Mouse (Mus musculus) heart, embryonic 12.5 days (tissue): ENCODE results near the gene Zranb1. TPM values are rescaled to one million over a fixed set of nuclear protein-coding genes. Genes with fewer than 3 reads are reported as not detected.

Source experiments
- ATAC-seq: fragments of 200-750 bp; cut with Nextera tagmentation; 2 replicates; pipeline ENCODE4 v1.8.0; 2017; ENCODE audit warnings: moderate TSS enrichment, moderate library complexity; ENCODE audit not compliant: insufficient number of reproducible peaks, low FRiP score
- H3K27ac ChIP-seq: fragments of 300-500 bp; sonication (generic); 2 replicates; pipeline ENCODE4 v1.5.1; 2016; ENCODE audit warnings: mild to moderate bottlenecking, moderate library complexity; ENCODE audit not compliant: poor library complexity, severe bottlenecking
- H3K27me3 ChIP-seq: fragments of 300-500 bp; sonication (generic); replicated peaks from 2 replicates; pipeline ENCODE4 v1.6.1; 2016; ENCODE audit warnings: mild to moderate bottlenecking, moderate library complexity
- H3K36me3 ChIP-seq: fragments of 300-500 bp; sonication (generic); 2 replicates; pipeline ENCODE4 v1.6.1; 2016; ENCODE audit warnings: mild to moderate bottlenecking, moderate library complexity
- H3K4me1 ChIP-seq: fragments of 300-500 bp; sonication (generic); replicated peaks from 2 replicates; pipeline ENCODE4 v1.6.1; 2016; ENCODE audit warnings: mild to moderate bottlenecking
- H3K4me2 ChIP-seq: fragments of 300-500 bp; sonication (generic); 2 replicates; pipeline ENCODE4 v1.6.1; 2016; ENCODE audit warnings: mild to moderate bottlenecking, moderate library complexity
- H3K4me3 ChIP-seq: fragments of 300-500 bp; sonication (generic); 2 replicates; pipeline ENCODE4 v1.5.1; 2016; ENCODE audit warnings: mild to moderate bottlenecking
- H3K9ac ChIP-seq: fragments of 300-500 bp; sonication (generic); 2 replicates; pipeline ENCODE4 v1.6.1; 2016; ENCODE audit warnings: mild to moderate bottlenecking, moderate library complexity
- H3K9me3 ChIP-seq: fragments of 300-500 bp; sonication (generic); replicated peaks from 2 replicates; pipeline ENCODE4 v1.6.1; 2016; ENCODE audit warnings: mild to moderate bottlenecking, moderate library complexity
- WGBS: fragments of 180-500 bp; shearing (Covaris S2); methylation state at CpG from one replicate; pipeline ENCODE4 v1.1.7; 2016; 5-methylcytosine and 5-hydroxymethylcytosine counted together
- polyA plus RNA-seq: library from polyadenylated mRNA; unstranded; fragments of >200 nt; fragmentation: Nextera tagmentation; extraction: Ambion mirVana; gene quantifications from 2 replicates; pipeline ENCODE4 v1.2.1, GENCODE M21; 2016

The Zranb1 gene
- polyA plus RNA-seq, 1 experiment from 2014 or later, result 10.3 TPM

GRCm38 (mm10) chr7:133001388-133001787, 70.4 kb downstream of the Zranb1 start:
- H3K27me3 ChIP-seq, result no peaks in the 10 kb centered on the region
- no peaks in the 10 kb centered on the region for H3K9me3 ChIP-seq
- no peak overlapping the region for H3K9ac ChIP-seq
- H3K27ac ChIP-seq, result no peak overlapping the region
- 85% methylated on average over 3 of the region's 3 CpGs for WGBS
- ATAC-seq, result no peak
- H3K36me3 ChIP-seq, result peaks cover 47% of the 10 kb centered on the region
- peaks cover 36% of the 10 kb centered on the region for H3K4me1 ChIP-seq
- no peak overlapping the region for H3K4me2 ChIP-seq
- H3K4me3 ChIP-seq, result no peak overlapping the region

GRCm38 (mm10) chr7:133002271-133002670, 71.3 kb downstream of the Zranb1 start:
- Histone ChIP-seq H3K27me3 (no peaks in the 10 kb centered on the region), H3K36me3 (peaks cover 39% of the 10 kb centered on the region), H3K9me3 (no peaks in the 10 kb centered on the region), H3K4me1 (peaks cover 41% of the 10 kb centered on the region), H3K4me2 (no peak overlapping the region), H3K4me3 (no peak overlapping the region), H3K27ac (no peak overlapping the region), H3K9ac (no peak overlapping the region)
- no peak for ATAC-seq
- 88% methylated on average over 6 of the region's 6 CpGs for WGBS

GRCm38 (mm10) chr7:133003421-133003820, 72.5 kb downstream of the Zranb1 start:
- H3K9ac ChIP-seq, result no peak overlapping the region
- peaks cover 27% of the 10 kb centered on the region for H3K36me3 ChIP-seq
- H3K9me3 ChIP-seq, result no peaks in the 10 kb centered on the region
- 29% methylated on average over 3 of the region's 3 CpGs for WGBS
- ATAC-seq, result no peak
- peaks cover 53% of the 10 kb centered on the region for H3K4me1 ChIP-seq
- no peak overlapping the region for H3K4me2 ChIP-seq
- H3K4me3 ChIP-seq, result no peak overlapping the region
- H3K27me3 ChIP-seq, result no peaks in the 10 kb centered on the region
- no peak overlapping the region for H3K27ac ChIP-seq

- ATAC-seq, result no peak
- H3K27me3 ChIP-seq, result no peaks in the 10 kb centered on the region
- H3K9ac ChIP-seq, result no peak overlapping the region
- H3K27ac ChIP-seq, result no peak overlapping the region
- H3K36me3 ChIP-seq, result peaks cover 16% of the 10 kb centered on the region
- no peak overlapping the region for H3K4me3 ChIP-seq
- peaks cover 71% of the 10 kb centered on the region for H3K4me1 ChIP-seq
- H3K9me3 ChIP-seq, result no peaks in the 10 kb centered on the region
- H3K4me2 ChIP-seq, result no peak overlapping the region
- WGBS, result 79% methylated on average over 7 of the region's 7 CpGs
Observed at GRCm38 (mm10) chr7:133005772-133006171, 74.8 kb downstream of the Zranb1 start.

- no peak for ATAC-seq
- 41% methylated on average over 11 of the region's 11 CpGs for WGBS
- peaks cover 83% of the 10 kb centered on the region for H3K4me1 ChIP-seq
- no peaks in the 10 kb centered on the region for H3K27me3 ChIP-seq
- peaks cover 13% of the 10 kb centered on the region for H3K36me3 ChIP-seq
- no peaks in the 10 kb centered on the region for H3K9me3 ChIP-seq
- H3K9ac ChIP-seq, result no peak overlapping the region
- H3K27ac ChIP-seq, result peak overlapping the region; percentile 2; the same call in 1 of the 2 replicates
- H3K4me2 ChIP-seq, result no peak overlapping the region
- no peak overlapping the region for H3K4me3 ChIP-seq
Observed at GRCm38 (mm10) chr7:133007343-133007742, 76.4 kb downstream of the Zranb1 start.

- Histone ChIP-seq H3K4me3 (no peak overlapping the region), H3K27me3 (no peaks in the 10 kb centered on the region), H3K9ac (no peak overlapping the region), H3K36me3 (peaks cover 16% of the 10 kb centered on the region), H3K27ac (no peak overlapping the region), H3K9me3 (no peaks in the 10 kb centered on the region), H3K4me1 (peaks cover 90% of the 10 kb centered on the region), H3K4me2 (no peak overlapping the region)
- ATAC-seq, result no peak
- 83% methylated on average over 4 of the region's 4 CpGs for WGBS
Observed at GRCm38 (mm10) chr7:133008663-133009062, 77.7 kb downstream of the Zranb1 start.

GRCm38 (mm10) chr7:133009676-133010075, 78.7 kb downstream of the Zranb1 start:
- H3K4me2 ChIP-seq, result no peak overlapping the region
- no peak overlapping the region for H3K4me3 ChIP-seq
- ATAC-seq, result no peak
- H3K36me3 ChIP-seq, result peaks cover 21% of the 10 kb centered on the region
- H3K9ac ChIP-seq, result no peak overlapping the region
- H3K9me3 ChIP-seq, result no peaks in the 10 kb centered on the region
- H3K4me1 ChIP-seq, result peaks cover 90% of the 10 kb centered on the region
- 80% methylated on average over 8 of the region's 8 CpGs for WGBS
- no peaks in the 10 kb centered on the region for H3K27me3 ChIP-seq
- H3K27ac ChIP-seq, result no peak overlapping the region

GRCm38 (mm10) chr7:133010477-133010876, 79.5 kb downstream of the Zranb1 start:
- no peak overlapping the region for H3K4me2 ChIP-seq
- H3K4me3 ChIP-seq, result no peak overlapping the region
- H3K27me3 ChIP-seq, result no peaks in the 10 kb centered on the region
- no peaks in the 10 kb centered on the region for H3K9me3 ChIP-seq
- ATAC-seq, result no peak
- peaks cover 91% of the 10 kb centered on the region for H3K4me1 ChIP-seq
- 0 out of 2 replicates have a peak overlapping the region, but pooled peaks have one; percentile 10 for H3K27ac ChIP-seq
- 92% methylated on average over 3 of the region's 3 CpGs for WGBS
- H3K9ac ChIP-seq, result no peak overlapping the region
- H3K36me3 ChIP-seq, result peaks cover 15% of the 10 kb centered on the region

GRCm38 (mm10) chr7:133011191-133011590, 80.2 kb downstream of the Zranb1 start:
- no peak for ATAC-seq
- H3K4me1 ChIP-seq, result peaks cover 90% of the 10 kb centered on the region
- no peak overlapping the region for H3K9ac ChIP-seq
- no peaks in the 10 kb centered on the region for H3K9me3 ChIP-seq
- WGBS, result 38% methylated on average over 5 of the region's 5 CpGs
- H3K27me3 ChIP-seq, result no peaks in the 10 kb centered on the region
- H3K4me2 ChIP-seq, result peak overlapping the region; percentile 16; the same call in 1 of the 2 replicates
- no peak overlapping the region for H3K4me3 ChIP-seq
- peaks cover 14% of the 10 kb centered on the region for H3K36me3 ChIP-seq
- H3K27ac ChIP-seq, result peak overlapping the region; percentile 49

- no peak for ATAC-seq
- WGBS, result 63% methylated on average over 4 of the region's 4 CpGs
- no peaks in the 10 kb centered on the region for H3K9me3 ChIP-seq
- H3K4me2 ChIP-seq, result peak overlapping the region; percentile 16; the same call in 1 of the 2 replicates
- H3K9ac ChIP-seq, result no peak overlapping the region
- H3K27ac ChIP-seq, result peak overlapping the region; percentile 49; the same call in 1 of the 2 replicates
- no peak overlapping the region for H3K4me3 ChIP-seq
- H3K27me3 ChIP-seq, result no peaks in the 10 kb centered on the region
- peaks cover 14% of the 10 kb centered on the region for H3K36me3 ChIP-seq
- peaks cover 90% of the 10 kb centered on the region for H3K4me1 ChIP-seq
Observed at GRCm38 (mm10) chr7:133011611-133012010, 80.7 kb downstream of the Zranb1 start.

GRCm38 (mm10) chr7:133012637-133013366, 81.9 kb downstream of the Zranb1 start:
- H3K27ac ChIP-seq, result no peak overlapping the region
- H3K9ac ChIP-seq, result no peak overlapping the region
- H3K4me2 ChIP-seq, result no peak overlapping the region; the same call in 1 of the 2 replicates
- no peaks in the 10 kb centered on the region for H3K27me3 ChIP-seq
- no peak for ATAC-seq
- no peak overlapping the region for H3K4me3 ChIP-seq
- WGBS, result 50% methylated on average over 14 of the region's 14 CpGs
- no peaks in the 10 kb centered on the region for H3K9me3 ChIP-seq
- H3K36me3 ChIP-seq, result peaks cover 14% of the 10 kb centered on the region
- H3K4me1 ChIP-seq, result peaks cover 84% of the 10 kb centered on the region
